Mouse (Mus musculus): ENCODE results near the gene Rnf150.

DNA sequence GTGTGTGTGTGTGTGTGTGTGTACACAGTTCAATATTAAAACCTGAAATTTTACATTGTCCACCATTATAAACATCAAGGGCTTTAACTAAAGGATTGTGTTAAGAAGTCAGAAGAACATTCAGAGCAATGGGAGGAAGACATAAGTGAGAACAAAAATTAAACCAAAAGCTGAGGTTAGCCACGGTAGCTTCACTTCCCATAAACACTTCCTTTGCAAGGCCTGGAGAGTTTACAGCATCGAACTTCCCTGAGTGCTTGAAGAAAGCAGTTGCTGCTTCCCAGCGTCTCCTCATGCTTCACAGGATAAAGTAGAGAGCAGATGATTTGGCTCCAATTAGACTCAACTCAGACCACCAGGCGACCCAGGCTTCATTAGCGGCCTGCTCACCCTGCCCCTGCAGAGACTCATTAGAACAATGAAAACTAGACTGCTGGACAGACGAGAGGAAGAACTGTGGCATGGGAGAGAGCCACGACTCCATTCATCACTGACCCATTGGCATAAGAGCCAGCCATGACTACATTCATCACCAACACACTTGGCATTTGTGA is 239.9 kb downstream of the Rnf150 start:
- TF ChIP-seq POLR2A (IDR thresholded peaks at IDR 0.05; ENCODE audit: borderline replicate concordance, low read depth, low read length) (no peak), CTCF (IDR thresholded peaks at IDR 0.05; ENCODE audit: low read depth, low read length) (no peak)
